Comparison of ENCODE assay signal across 18 mouse cellular contexts in genomic region chr9:113759684-113760083, GRCm38 (mm10). TPM values are rescaled to one million over a fixed set of nuclear protein-coding genes. Genes with fewer than 3 reads are reported as not detected.
DNase-seq lines count a peak whose midpoint lies in the region; ATAC-seq and TF ChIP-seq lines count a peak whose summit lies in the region.
"Had no signal": no experiment of that assay in that cellular context is flagged by ENCODE, and none has a peak within 500 bp of the region (broad histone marks: within the 10 kb centered on the region; RNA-seq: fewer than 3 reads in every experiment).

No protein-coding gene starts in this region.

- H3K36me3 ChIP-seq in hindbrain, postnatal 0 days (ENCODE audit: insufficient read depth, low read length), result no peaks in the 10 kb centered on the region
- H3K36me3 ChIP-seq in hindbrain, embryonic 13.5 days, result peaks cover 2% of the 10 kb centered on the region; the same call in 1 of the 2 replicates
- peaks cover 3% of the 10 kb centered on the region; the same call in 1 of the 2 replicates for H3K36me3 ChIP-seq in ES-E14 (ENCODE audit: control insufficient read depth, insufficient read depth, low read length, poor library complexity, severe bottlenecking)

- no peak for ATAC-seq in hindbrain, postnatal 0 days
- no peak for ATAC-seq in hindbrain, embryonic 13.5 days (ENCODE audit: low FRiP score)
- ATAC-seq: forebrain, embryonic 13.5 days had no signal

- peak; percentile 33; the same call in 1 of the 2 replicates for TF ChIP-seq CTCF in hindbrain, postnatal 0 days (IDR thresholded peaks at IDR 0.05; ENCODE audit: low read depth)
- TF ChIP-seq CTCF in lung, adult 2 months (IDR thresholded peaks at IDR 0.05; ENCODE audit: insufficient read depth, low read length), result 0 out of 2 replicates have a peak, but pooled peaks have one; percentile 14

- no peaks in the 10 kb centered on the region for H3K9me3 ChIP-seq in hindbrain, postnatal 0 days (ENCODE audit: low read length)
- 0 out of 2 replicates have a peak, but pooled peaks cover 2% of the 10 kb centered on the region for H3K9me3 ChIP-seq in hindbrain, embryonic 13.5 days
- H3K9me3 ChIP-seq in ES-E14 (ENCODE audit: control insufficient read depth, insufficient read depth, low read depth, low read length), result no peaks in the 10 kb centered on the region
- H3K9me3 ChIP-seq: embryonic facial prominence, embryonic 15.5 days; forebrain, embryonic 13.5 days had no signal

- no peaks in the 10 kb centered on the region for H3K4me1 ChIP-seq in hindbrain, postnatal 0 days (ENCODE audit: insufficient read depth, low read length)
- no peaks in the 10 kb centered on the region for H3K4me1 ChIP-seq in hindbrain, embryonic 13.5 days (replicated peaks)
- H3K4me1 ChIP-seq in lung, adult 2 months (ENCODE audit: control insufficient read depth, insufficient read depth, low read length), result no peaks in the 10 kb centered on the region
- H3K4me1 ChIP-seq in ES-E14 (ENCODE audit: control insufficient read depth in 2 of 2, insufficient read depth in 2 of 2, low read length in 2 of 2, poor library complexity in 1 of 2), result peaks cover 0 to 6% of the 10 kb centered on the region in 2 experiments; a peak in 2 of 4 replicates
- H3K4me1 ChIP-seq: embryonic facial prominence, embryonic 15.5 days had no signal

- no peak overlapping the region for H3K9ac ChIP-seq in hindbrain, postnatal 0 days (replicated peaks; ENCODE audit: low read length)
- H3K9ac ChIP-seq in hindbrain, embryonic 13.5 days, result no peak overlapping the region
- H3K9ac ChIP-seq in ES-E14 (ENCODE audit: insufficient read depth, low read depth, low read length, poor library complexity, severe bottlenecking), result no peak overlapping the region
- H3K9ac ChIP-seq: embryonic facial prominence, embryonic 15.5 days; forebrain, embryonic 13.5 days; hindbrain, embryonic 14.5 days had no signal

- 100% methylated on average over 1 of the region's 1 CpGs for WGBS in hindbrain, postnatal 0 days
- 100% methylated on average over 1 of the region's 1 CpGs for WGBS in hindbrain, embryonic 13.5 days
- whole genome bisulfite sequencing in lung, adult 2 months, result 100% methylated on average over 1 of the region's 1 CpGs

- H3K27me3 ChIP-seq in hindbrain, postnatal 0 days (ENCODE audit: insufficient read depth, low read length), result no peaks in the 10 kb centered on the region
- no peaks in the 10 kb centered on the region for H3K27me3 ChIP-seq in hindbrain, embryonic 13.5 days
- H3K27me3 ChIP-seq: embryonic facial prominence, embryonic 15.5 days; forebrain, embryonic 13.5 days had no signal

- H3K4me2 ChIP-seq in hindbrain, postnatal 0 days (ENCODE audit: low read depth, low read length), result no peak overlapping the region
- no peak overlapping the region for H3K4me2 ChIP-seq in hindbrain, embryonic 13.5 days
- H3K4me2 ChIP-seq: embryonic facial prominence, embryonic 15.5 days; forebrain, embryonic 13.5 days; hindbrain, embryonic 14.5 days; midbrain, embryonic 11.5 days had no signal

- TF ChIP-seq POLR2A in lung, adult 2 months (IDR thresholded peaks at IDR 0.05; ENCODE audit: borderline replicate concordance, extremely low read depth, low read depth, low read length), result no peak

- no peak overlapping the region for H3K27ac ChIP-seq in hindbrain, postnatal 0 days
- H3K27ac ChIP-seq in hindbrain, embryonic 13.5 days, result no peak overlapping the region
- H3K27ac ChIP-seq in ES-E14 (ENCODE audit: insufficient read depth, low read depth, low read length, poor library complexity, severe bottlenecking), result no peak overlapping the region
- H3K27ac ChIP-seq: embryonic facial prominence, embryonic 15.5 days; forebrain, embryonic 13.5 days; hindbrain, embryonic 14.5 days had no signal

- no peak for DNase-seq in hindbrain, postnatal 0 days (ENCODE audit: low spot score)
- DNase-seq in lung, adult 2 months, result no peak
- no peak for DNase-seq in lung, postnatal 4 days
- DNase-seq in ES-E14 (ENCODE audit: low read depth, low spot score), result peak; percentile 33
- DNase-seq in induced T-regulatory cell, adult 2 months (ENCODE audit: low read depth), result peak; percentile 18
- DNase-seq in right cerebral cortex, postnatal 25 days, result no peak
- DNase-seq in ovary, postnatal 10 days (ENCODE audit: low spot score), result no peak
- DNase-seq: cerebellum, adult 9-10 months; heart, adult 18-20 months; kidney, adult 8-10 months; lung, postnatal 36 days; right cerebral cortex, adult 18-20 months had no signal

- no peak overlapping the region for H3K4me3 ChIP-seq in hindbrain, postnatal 0 days (ENCODE audit: low read length)
- H3K4me3 ChIP-seq in hindbrain, embryonic 13.5 days, result no peak overlapping the region
- no peak overlapping the region for H3K4me3 ChIP-seq in lung, adult 2 months (replicated peaks; ENCODE audit: extremely low read depth, low read depth, low read length)
- peak overlapping the region in 1 of 2 experiments; percentile 59; a peak in 1 of 4 replicates for H3K4me3 ChIP-seq in ES-E14 (ENCODE audit: insufficient read depth in 1 of 2, low read depth in 1 of 2, low read length in 2 of 2, poor library complexity in 1 of 2, severe bottlenecking in 1 of 2)
- H3K4me3 ChIP-seq: embryonic facial prominence, embryonic 15.5 days; forebrain, embryonic 13.5 days; myocyte had no signal

- in situ Hi-C loops in ES-E14 (cut with MboI; ENCODE audit: low sequenced_read_pairs in 2 of 2, unreplicated experiment in 2 of 2), result no loop called here

TF ChIP-seq in ES-E14, 5 proteins besides CTCF, POLR2A, EP300 and RAD21:
- TF ChIP-seq MAFK (IDR thresholded peaks at IDR 0.05; ENCODE audit: insufficient read depth, low read depth, low read length), result no peak
- no peak for TF ChIP-seq ZC3H11A (IDR thresholded peaks at IDR 0.05; ENCODE audit: borderline replicate concordance, low read depth, low read length)
- TF ChIP-seq ZNF384 (IDR thresholded peaks at IDR 0.05; ENCODE audit: low read depth, low read length), result 0 out of 2 replicates have a peak, but pooled peaks have one; percentile 29

RNA-seq across cellular contexts. Expression of gene Clasp2, which starts 18.4 kb away (rescaled TPM):
- total RNA-seq in hindbrain, postnatal 0 days (2014; rRNA removed), result 242 and 250 TPM in 2 replicates
- 107 and 108 TPM in 2 replicates for polyA plus RNA-seq in hindbrain, postnatal 0 days (2015; fragmentation: Nextera tagmentation; extraction: Ambion mirVana)
- polyA plus RNA-seq in hindbrain, embryonic 13.5 days (2015; fragmentation: Nextera tagmentation; extraction: Ambion mirVana), result 113 and 117 TPM in 2 replicates
- polyA plus RNA-seq in lung, adult 2 months (2012; rRNA removed), result 10.9 and 14.8 TPM in 2 replicates
- total RNA-seq in ES-E14 (2012; rRNA removed), result 35.5 and 39.3 TPM in 2 replicates

RNA-seq across cellular contexts. Expression of gene Pdcd6ip, which starts 51.6 kb away (rescaled TPM):
- total RNA-seq in hindbrain, postnatal 0 days (2014; rRNA removed), result 21.2 and 33.0 TPM in 2 replicates
- 28.7 and 30.6 TPM in 2 replicates for polyA plus RNA-seq in hindbrain, postnatal 0 days (2015; fragmentation: Nextera tagmentation; extraction: Ambion mirVana)
- 38.6 and 41.9 TPM in 2 replicates for polyA plus RNA-seq in hindbrain, embryonic 13.5 days (2015; fragmentation: Nextera tagmentation; extraction: Ambion mirVana)
- 90.6 and 120 TPM in 2 replicates for polyA plus RNA-seq in lung, adult 2 months (2012; rRNA removed)
- 26.2 and 28.4 TPM in 2 replicates for total RNA-seq in ES-E14 (2012; rRNA removed)

Comparison
In these comparisons a context has a peak if more than half of its experiments do, and no peak if none do; other contexts are left out.
1. DNase-seq: peak in ES-E14 (single experiment) and induced T-regulatory cell, adult 2 months (single experiment); none in hindbrain, postnatal 0 days (single experiment), lung, adult 2 months (single experiment), lung, postnatal 4 days (0 of 2), right cerebral cortex, postnatal 25 days (single experiment) and ovary, postnatal 10 days (single experiment).